Mouse (Mus musculus): ENCODE data around the gene Tagln2. TPM values are rescaled to one million over a fixed set of nuclear protein-coding genes. Genes with fewer than 3 reads are reported as not detected.

Tagln2 gene
- total RNA-seq, 2 experiments from 2014 or later: 7.9 to 13.1 TPM

DNA sequence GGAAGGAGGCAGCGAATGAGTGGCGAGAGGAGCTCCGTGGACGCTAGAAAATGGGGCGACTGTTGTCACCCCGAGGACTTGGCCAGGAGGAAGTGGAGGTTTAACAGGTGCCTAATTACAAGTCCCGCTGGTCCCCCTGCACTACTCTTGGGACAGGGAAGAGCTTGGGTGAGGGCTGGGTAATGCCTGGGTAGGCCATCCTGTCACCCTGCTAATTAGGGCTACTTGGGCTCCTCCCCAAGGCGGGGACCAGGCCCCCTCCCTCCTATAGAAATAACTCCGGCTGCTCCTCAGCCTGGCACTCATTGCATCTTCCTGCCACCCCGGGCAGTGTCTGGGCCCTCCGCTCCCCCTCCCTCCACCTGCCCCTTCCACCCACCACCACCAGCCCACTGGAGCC, 55.8 kb downstream of the Tagln2 start, which contains the start of gene Vsig8:
Gene Vsig8 (plus strand): TSS at position 301 of the 400 bp plus-strand sequence.
- Histone ChIP-seq H3K4me3 (no peak within 1 kb of the TSS), H3K27ac (no peak within 1 kb of the TSS)
- DNase-seq (ENCODE audit: low spot score in 2 of 2): no peak
- TF ChIP-seq CTCF (conservative IDR thresholded peaks at IDR 0.05): no peak

Other genes starting within 250 kb of the Tagln2 start
- gene Atp1a4, start 241.6 kb upstream of the Tagln2 start, total RNA-seq (2021): not detected
- gene Igsf8, start 238.4 kb upstream of the Tagln2 start, total RNA-seq (2021): 100 to 1,000 TPM; 255 to 257 TPM
- gene Atp1a2, start 202.0 kb upstream of the Tagln2 start, total RNA-seq (2021): 100 to 1,000 TPM; 585 to 600 TPM
- gene Kcnj9, start 170.7 kb upstream of the Tagln2 start, total RNA-seq (2021): 10 to 100 TPM; 67.2 to 69.2 TPM
- gene Kcnj10, start 158.8 kb upstream of the Tagln2 start, total RNA-seq (2021): 10 to 100 TPM; 83.2 to 91.6 TPM
- 1 to 10 TPM; 8.3 to 9.2 TPM for gene Pigm, start 123.5 kb upstream of the Tagln2 start, total RNA-seq (2021)
- gene Slamf9, start 24.7 kb upstream of the Tagln2 start, total RNA-seq (2021): under 1 TPM in 1 of 2 experiments, not detected in 1; 0.38 TPM
- gene Igsf9, start 18.3 kb upstream of the Tagln2 start, total RNA-seq (2021): 1 to 10 TPM; 5.7 to 9.2 TPM
- 1 to 10 TPM; 4.2 to 4.8 TPM for gene Cfap45, start 20.8 kb downstream of the Tagln2 start, total RNA-seq (2021)
- gene Vsig8, start 55.9 kb downstream of the Tagln2 start, total RNA-seq (2021): under 1 TPM; 0.41 to 0.61 TPM
- not detected for gene Slamf8, start 90.5 kb downstream of the Tagln2 start, total RNA-seq (2021)
- not detected for gene Fcrl6, start 102.5 kb downstream of the Tagln2 start, total RNA-seq (2021)
- gene Dusp23, start 132.9 kb downstream of the Tagln2 start, total RNA-seq (2021): 1 to 10 TPM; 6.6 to 7.5 TPM
- not detected for gene Crp, start 198.0 kb downstream of the Tagln2 start, total RNA-seq (2021)